Mouse (Mus musculus) limb, embryonic 12.5 days (tissue): ENCODE data around the gene Rpap2. TPM values are rescaled to one million over a fixed set of nuclear protein-coding genes. Genes with fewer than 3 reads are reported as not detected.

Experiments used
- ATAC-seq: fragments of 200-750 bp; cut with Nextera tagmentation; 2 replicates; pipeline ENCODE4 v1.8.0; 2017; ENCODE audit warnings: low read depth, moderate TSS enrichment; ENCODE audit not compliant: insufficient number of reproducible peaks, insufficient read depth, low FRiP score, low TSS enrichment
- H3K27ac ChIP-seq: fragments of 300-500 bp; sonication (generic); 2 replicates; pipeline ENCODE4 v1.5.1; 2016; ENCODE audit warnings: mild to moderate bottlenecking, moderate library complexity
- H3K27me3 ChIP-seq: fragments of 300-500 bp; sonication (generic); 2 replicates; pipeline ENCODE4 v1.6.1; 2016; ENCODE audit warnings: mild to moderate bottlenecking, moderate library complexity
- H3K36me3 ChIP-seq: fragments of 300-500 bp; sonication (generic); 2 replicates; pipeline ENCODE4 v1.6.1; 2016; ENCODE audit warnings: mild to moderate bottlenecking, moderate library complexity
- H3K4me1 ChIP-seq: fragments of 300-500 bp; sonication (generic); replicated peaks from 2 replicates; pipeline ENCODE4 v1.6.1; 2016
- H3K4me2 ChIP-seq: fragments of 300-500 bp; sonication (generic); 2 replicates; pipeline ENCODE4 v1.6.1; 2016; ENCODE audit warnings: mild to moderate bottlenecking, moderate library complexity
- H3K4me3 ChIP-seq: fragments of 300-500 bp; sonication (generic); replicated peaks from 2 replicates; pipeline ENCODE4 v1.5.1; 2016; ENCODE audit warnings: mild to moderate bottlenecking
- H3K9ac ChIP-seq: fragments of 300-500 bp; sonication (generic); replicated peaks from 2 replicates; pipeline ENCODE4 v1.6.1; 2016; ENCODE audit warnings: mild to moderate bottlenecking, moderate library complexity
- H3K9me3 ChIP-seq: fragments of 300-500 bp; sonication (generic); 2 replicates; pipeline ENCODE4 v1.6.1; 2016; ENCODE audit warnings: mild to moderate bottlenecking, moderate library complexity
- WGBS: fragments of 180-500 bp; shearing (Covaris S2); methylation state at CpG from one replicate; pipeline ENCODE4 v1.1.7; 2016; 5-methylcytosine and 5-hydroxymethylcytosine counted together
- polyA plus RNA-seq: library from polyadenylated mRNA; unstranded; fragments of >200 nt; fragmentation: Nextera tagmentation; extraction: Ambion mirVana; gene quantifications from 2 replicates; pipeline ENCODE4 v1.2.1, GENCODE M21; 2016

The Rpap2 gene
- polyA plus RNA-seq, 1 experiment from 2014 or later, result 19.8 TPM

- no peaks in the 10 kb centered on the region for H3K27me3 ChIP-seq
- no peak for ATAC-seq
Observed at GRCm38 (mm10) chr5:107637106-107637505, 39.9 kb downstream of the Rpap2 start.

DNA sequence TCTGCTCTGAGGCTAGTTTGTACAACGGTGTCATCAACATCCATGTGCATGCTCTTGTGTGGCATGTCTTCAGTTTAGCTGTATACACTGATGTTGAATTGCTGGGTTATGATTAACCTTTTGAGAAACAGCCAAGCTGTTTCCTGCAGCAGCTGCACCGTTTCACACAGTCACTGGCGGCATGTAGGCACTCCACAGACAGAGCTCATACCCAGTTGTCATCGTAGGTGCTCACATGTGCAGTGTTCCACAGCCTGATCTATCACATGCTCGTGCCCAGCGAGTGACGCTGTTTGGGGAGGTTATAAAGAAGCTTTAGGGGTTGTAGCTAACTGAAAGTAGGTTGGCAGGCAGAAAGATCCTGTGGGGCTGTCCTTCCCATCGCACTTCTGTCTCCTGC lies 41.2 kb downstream of the Rpap2 start:
- Histone ChIP-seq H3K9me3 (no peaks in the 10 kb centered on the region), H3K27ac (no peak overlapping the region), H3K27me3 (no peaks in the 10 kb centered on the region), H3K9ac (no peak overlapping the region), H3K4me2 (no peak overlapping the region), H3K36me3 (peaks cover 15% of the 10 kb centered on the region; the same call in 1 of the 2 replicates), H3K4me3 (no peak overlapping the region), H3K4me1 (no peaks in the 10 kb centered on the region)
- ATAC-seq, result no peak
- 92% methylated on average over 8 of the region's 8 CpGs for WGBS

More at GRCm38 (mm10) chr5:107637106-107637505, 39.9 kb downstream of the Rpap2 start:
- H3K4me2 ChIP-seq, result no peak overlapping the region
- H3K4me1 ChIP-seq, result no peaks in the 10 kb centered on the region
- H3K36me3 ChIP-seq, result peaks cover 15% of the 10 kb centered on the region; the same call in 1 of the 2 replicates
- WGBS, result 83% methylated on average over 1 of the region's 1 CpGs
- H3K27ac ChIP-seq, result no peak overlapping the region
- H3K9ac ChIP-seq, result no peak overlapping the region
- H3K9me3 ChIP-seq, result no peaks in the 10 kb centered on the region
- H3K4me3 ChIP-seq, result no peak overlapping the region

- Histone ChIP-seq H3K36me3 (peaks cover 14% of the 10 kb centered on the region; the same call in 1 of the 2 replicates), H3K4me2 (no peak overlapping the region), H3K4me1 (no peaks in the 10 kb centered on the region), H3K9ac (no peak overlapping the region), H3K27me3 (no peaks in the 10 kb centered on the region), H3K4me3 (no peak overlapping the region), H3K9me3 (no peaks in the 10 kb centered on the region), H3K27ac (no peak overlapping the region)
- 92% methylated on average over 2 of the region's 2 CpGs for WGBS
- no peak for ATAC-seq
Observed at GRCm38 (mm10) chr5:107644595-107644994, 47.4 kb downstream of the Rpap2 start.

DNA sequence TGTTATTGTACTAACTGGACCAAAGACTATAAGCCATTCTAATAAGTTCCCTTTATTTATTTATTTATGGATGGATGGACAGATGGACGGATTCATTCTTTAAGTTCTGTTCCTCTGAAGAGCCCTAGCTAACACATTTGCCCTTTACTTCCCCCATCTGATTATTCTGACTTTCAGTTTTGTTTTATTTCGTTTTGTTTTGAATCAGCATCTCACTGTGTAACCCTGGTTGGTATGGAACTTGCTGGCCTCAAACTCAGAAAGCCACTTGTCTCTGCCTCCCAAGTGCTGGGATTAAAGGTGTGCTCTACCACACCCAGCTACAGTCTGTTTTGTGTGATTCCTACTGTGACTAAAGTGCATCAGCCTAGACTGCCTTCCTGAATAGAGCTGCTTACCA lies 48.8 kb downstream of the Rpap2 start:
- 90% methylated on average over 2 of the region's 2 CpGs for whole genome bisulfite sequencing
- Histone ChIP-seq H3K36me3 (peaks cover 18% of the 10 kb centered on the region; the same call in 1 of the 2 replicates), H3K9ac (no peak overlapping the region), H3K4me3 (no peak overlapping the region), H3K27ac (no peak overlapping the region), H3K27me3 (no peaks in the 10 kb centered on the region), H3K4me1 (no peaks in the 10 kb centered on the region), H3K9me3 (no peaks in the 10 kb centered on the region), H3K4me2 (no peak overlapping the region)
- no peak for ATAC-seq

- Histone ChIP-seq H3K4me3 (no peak overlapping the region), H3K9ac (no peak overlapping the region), H3K27ac (no peak overlapping the region), H3K27me3 (no peaks in the 10 kb centered on the region), H3K4me2 (no peak overlapping the region), H3K9me3 (no peaks in the 10 kb centered on the region), H3K4me1 (no peaks in the 10 kb centered on the region), H3K36me3 (peaks cover 22% of the 10 kb centered on the region; the same call in 1 of the 2 replicates)
- no peak for ATAC-seq
- 84% methylated on average over 4 of the region's 4 CpGs for WGBS
Observed at GRCm38 (mm10) chr5:107647580-107647979, 50.4 kb downstream of the Rpap2 start.

DNA sequence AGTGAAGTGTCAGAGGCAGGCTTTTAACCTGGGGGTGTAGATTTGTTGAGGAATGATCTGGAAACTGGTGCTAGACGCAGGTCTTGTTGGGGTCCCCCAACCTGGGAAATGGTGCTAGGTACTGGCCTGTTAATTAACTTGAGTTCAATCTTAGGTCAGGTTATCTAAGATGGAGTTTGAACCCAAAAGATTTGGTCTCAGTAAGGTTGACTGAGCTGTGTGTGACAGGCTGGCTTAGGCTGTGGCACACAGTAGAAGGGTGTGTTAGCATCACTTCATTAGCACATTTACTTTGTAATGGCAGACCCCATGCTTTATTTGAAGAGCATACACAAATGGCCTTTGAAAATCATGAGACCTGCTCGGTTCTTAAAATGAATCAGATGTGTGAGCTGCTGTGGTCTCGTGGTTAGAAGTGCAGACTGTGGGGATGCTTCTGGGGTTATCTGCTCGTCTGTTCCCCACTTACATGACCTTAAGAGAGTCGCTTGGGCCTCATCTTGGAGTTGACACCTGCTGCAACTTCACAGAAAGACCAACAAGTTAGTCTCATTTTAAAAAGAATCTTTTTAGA lies 51.5 kb downstream of the Rpap2 start:
- ATAC-seq, result no peak
- Histone ChIP-seq H3K27ac (no peak overlapping the region), H3K4me3 (no peak overlapping the region), H3K27me3 (no peaks in the 10 kb centered on the region), H3K9me3 (no peaks in the 10 kb centered on the region), H3K4me2 (no peak overlapping the region), H3K9ac (no peak overlapping the region), H3K36me3 (peaks cover 22% of the 10 kb centered on the region; the same call in 1 of the 2 replicates), H3K4me1 (no peaks in the 10 kb centered on the region)
- 67% methylated on average over 5 of the region's 5 CpGs for WGBS

DNA sequence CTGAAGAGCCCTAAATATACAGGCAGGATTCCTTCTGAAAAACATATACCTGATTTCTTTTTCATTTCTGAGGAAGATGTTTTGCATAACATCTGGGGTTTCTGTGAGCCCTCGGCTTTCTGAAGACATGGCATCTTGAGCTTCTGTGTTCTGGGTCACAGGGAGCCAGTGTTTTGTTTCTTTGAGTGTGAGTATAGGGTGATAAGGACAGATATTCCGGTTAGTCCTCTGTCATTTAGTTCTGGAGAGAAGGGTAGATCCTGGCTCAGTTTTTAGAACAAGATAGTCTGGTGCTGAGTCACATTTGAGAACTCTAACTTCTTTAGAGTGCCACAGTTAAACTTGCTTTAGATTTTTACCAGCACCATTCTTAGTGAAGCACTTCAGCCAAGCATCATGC lies 52.5 kb downstream of the Rpap2 start:
- no peaks in the 10 kb centered on the region for H3K4me1 ChIP-seq
- no peaks in the 10 kb centered on the region for H3K9me3 ChIP-seq
- no peak overlapping the region for H3K9ac ChIP-seq
- no peak overlapping the region for H3K27ac ChIP-seq
- no peak overlapping the region for H3K4me3 ChIP-seq
- H3K4me2 ChIP-seq, result no peak overlapping the region
- H3K36me3 ChIP-seq, result peaks cover 19% of the 10 kb centered on the region; the same call in 1 of the 2 replicates
- no peak for ATAC-seq
- WGBS, result 85% methylated on average over 2 of the region's 2 CpGs
- no peaks in the 10 kb centered on the region for H3K27me3 ChIP-seq

- 95% methylated on average over 1 of the region's 1 CpGs for WGBS
- Histone ChIP-seq H3K4me2 (no peak overlapping the region), H3K4me3 (no peak overlapping the region), H3K27me3 (no peaks in the 10 kb centered on the region), H3K4me1 (no peaks in the 10 kb centered on the region), H3K27ac (no peak overlapping the region), H3K9me3 (no peaks in the 10 kb centered on the region), H3K36me3 (peaks cover 15% of the 10 kb centered on the region; the same call in 1 of the 2 replicates), H3K9ac (no peak overlapping the region)
- no peak for ATAC-seq
Observed at GRCm38 (mm10) chr5:107650427-107650826, 53.3 kb downstream of the Rpap2 start.

GRCm38 (mm10) chr5:107652055-107652660 lies 55.0 kb downstream of the Rpap2 start:
- ATAC-seq, result no peak
- WGBS, result 91% methylated on average over 4 of the region's 4 CpGs
- H3K9me3 ChIP-seq, result no peaks in the 10 kb centered on the region

GRCm38 (mm10) chr5:107678392-107678791 lies 81.2 kb downstream of the Rpap2 start:
- Histone ChIP-seq H3K9ac (no peak overlapping the region), H3K9me3 (no peaks in the 10 kb centered on the region), H3K4me1 (no peaks in the 10 kb centered on the region), H3K27me3 (peaks cover 3% of the 10 kb centered on the region; the same call in 1 of the 2 replicates), H3K4me2 (no peak overlapping the region), H3K27ac (no peak overlapping the region), H3K36me3 (no peaks in the 10 kb centered on the region), H3K4me3 (no peak overlapping the region)
- 66% methylated on average over 5 of the region's 5 CpGs for WGBS
- ATAC-seq, result no peak

More at GRCm38 (mm10) chr5:107652055-107652660, 55.0 kb downstream of the Rpap2 start:
- Histone ChIP-seq H3K27me3 (no peaks in the 10 kb centered on the region), H3K4me2 (no peak overlapping the region), H3K9ac (no peak overlapping the region), H3K36me3 (peaks cover 20% of the 10 kb centered on the region), H3K4me1 (no peaks in the 10 kb centered on the region), H3K27ac (no peak overlapping the region), H3K4me3 (no peak overlapping the region)

- no peak overlapping the region for H3K4me3 ChIP-seq
- WGBS, result 85% methylated on average over 5 of the region's 5 CpGs
- no peaks in the 10 kb centered on the region for H3K9me3 ChIP-seq
- H3K27ac ChIP-seq, result no peak overlapping the region
- H3K4me2 ChIP-seq, result no peak overlapping the region
- peaks cover 3% of the 10 kb centered on the region; the same call in 1 of the 2 replicates for H3K27me3 ChIP-seq
- ATAC-seq, result no peak
- no peak overlapping the region for H3K9ac ChIP-seq
- no peaks in the 10 kb centered on the region for H3K36me3 ChIP-seq
- H3K4me1 ChIP-seq, result no peaks in the 10 kb centered on the region
Observed at GRCm38 (mm10) chr5:107681300-107681699, 84.1 kb downstream of the Rpap2 start.
